Mouse (Mus musculus): ENCODE measurements at regions not wholly inside any gene's neighbourhood (a gene's known extent, or its start where the extent isn't known, plus 50 kb on each side); places are given as distances from the start of the nearest gene placed in this dataset.

- no peak for ATAC-seq (ENCODE audit: low read depth)
- H3K27ac ChIP-seq (replicated peaks; ENCODE audit: low read depth, low read length), result no peak overlapping the region
- H3K9ac ChIP-seq (ENCODE audit: low read depth, low read length), result no peak overlapping the region
- 27% methylated on average over 6 of the region's 6 CpGs for WGBS
- H3K4me3 ChIP-seq (ENCODE audit: low read depth, low read length), result no peak overlapping the region
- no peaks in the 10 kb centered on the region for H3K9me3 ChIP-seq (ENCODE audit: control insufficient read depth, low read length)
- no peaks in the 10 kb centered on the region for H3K4me1 ChIP-seq (ENCODE audit: control insufficient read depth, insufficient read depth, low read length)
- no peaks in the 10 kb centered on the region for H3K27me3 ChIP-seq (replicated peaks; ENCODE audit: control insufficient read depth, insufficient read depth, low read length)
- H3K4me2 ChIP-seq (ENCODE audit: low read depth, low read length), result no peak overlapping the region
- H3K36me3 ChIP-seq (ENCODE audit: control insufficient read depth, insufficient read depth, low read length), result no peaks in the 10 kb centered on the region
- DNase-seq (ENCODE audit: low spot score), result no peak
These were observed 161.2 kb downstream of the Barhl2 start for GRCm38 (mm10) chr5:106296721-106297120.

GRCm38 (mm10) chr5:106295993-106296392, 162.0 kb downstream of the Barhl2 start:
- ATAC-seq (ENCODE audit: low read depth) (no peak), DNase-seq (ENCODE audit: low spot score) (no peak)
- WGBS, result 65% methylated on average over 2 of the region's 2 CpGs
- H3K9ac ChIP-seq (ENCODE audit: low read depth, low read length), result no peak overlapping the region
- no peak overlapping the region for H3K4me3 ChIP-seq (ENCODE audit: low read depth, low read length)
- no peaks in the 10 kb centered on the region for H3K9me3 ChIP-seq (ENCODE audit: control insufficient read depth, low read length)
- H3K36me3 ChIP-seq (ENCODE audit: control insufficient read depth, insufficient read depth, low read length), result no peaks in the 10 kb centered on the region
- no peak overlapping the region for H3K4me2 ChIP-seq (ENCODE audit: low read depth, low read length)
- H3K27ac ChIP-seq (replicated peaks; ENCODE audit: low read depth, low read length), result no peak overlapping the region
- no peaks in the 10 kb centered on the region for H3K27me3 ChIP-seq (replicated peaks; ENCODE audit: control insufficient read depth, insufficient read depth, low read length)
- H3K4me1 ChIP-seq (ENCODE audit: control insufficient read depth, insufficient read depth, low read length), result no peaks in the 10 kb centered on the region

GRCm38 (mm10) chr5:106295538-106295937, 162.4 kb downstream of the Barhl2 start:
- peak; percentile 12 for DNase-seq (ENCODE audit: low spot score)
- H3K4me2 ChIP-seq (ENCODE audit: low read depth, low read length), result no peak overlapping the region
- 18% methylated on average over 3 of the region's 3 CpGs for WGBS

GRCm38 (mm10) chr5:106292387-106293229, 165.4 kb downstream of the Barhl2 start:
- ATAC-seq (ENCODE audit: low read depth) (no peak), DNase-seq (ENCODE audit: low spot score) (no peak)
- no peak overlapping the region for H3K27ac ChIP-seq (replicated peaks; ENCODE audit: low read depth, low read length)
- WGBS, result 60% methylated on average over 16 of the region's 16 CpGs
- H3K4me2 ChIP-seq (ENCODE audit: low read depth, low read length), result no peak overlapping the region
- H3K9ac ChIP-seq (ENCODE audit: low read depth, low read length), result no peak overlapping the region
- no peaks in the 10 kb centered on the region for H3K9me3 ChIP-seq (ENCODE audit: control insufficient read depth, low read length)
- H3K27me3 ChIP-seq (replicated peaks; ENCODE audit: control insufficient read depth, insufficient read depth, low read length), result no peaks in the 10 kb centered on the region
- H3K4me1 ChIP-seq (ENCODE audit: control insufficient read depth, insufficient read depth, low read length), result no peaks in the 10 kb centered on the region
- H3K36me3 ChIP-seq (ENCODE audit: control insufficient read depth, insufficient read depth, low read length), result no peaks in the 10 kb centered on the region
- no peak overlapping the region for H3K4me3 ChIP-seq (ENCODE audit: low read depth, low read length)

More at GRCm38 (mm10) chr5:106295538-106295937, 162.4 kb downstream of the Barhl2 start:
- Histone ChIP-seq H3K27me3 (replicated peaks; ENCODE audit: control insufficient read depth, insufficient read depth, low read length) (no peaks in the 10 kb centered on the region), H3K9me3 (ENCODE audit: control insufficient read depth, low read length) (no peaks in the 10 kb centered on the region), H3K27ac (replicated peaks; ENCODE audit: low read depth, low read length) (no peak overlapping the region), H3K9ac (ENCODE audit: low read depth, low read length) (no peak overlapping the region), H3K36me3 (ENCODE audit: control insufficient read depth, insufficient read depth, low read length) (no peaks in the 10 kb centered on the region), H3K4me1 (ENCODE audit: control insufficient read depth, insufficient read depth, low read length) (no peaks in the 10 kb centered on the region), H3K4me3 (ENCODE audit: low read depth, low read length) (no peak overlapping the region)
- ATAC-seq (ENCODE audit: low read depth), result no peak

- no peaks in the 10 kb centered on the region for H3K36me3 ChIP-seq (ENCODE audit: control insufficient read depth, insufficient read depth, low read length)
- H3K4me3 ChIP-seq (ENCODE audit: low read depth, low read length), result no peak overlapping the region
- H3K4me1 ChIP-seq (ENCODE audit: control insufficient read depth, insufficient read depth, low read length), result no peaks in the 10 kb centered on the region
- ATAC-seq (ENCODE audit: low read depth) (no peak), DNase-seq (ENCODE audit: low spot score) (peak; percentile 5)
- H3K27me3 ChIP-seq (replicated peaks; ENCODE audit: control insufficient read depth, insufficient read depth, low read length), result no peaks in the 10 kb centered on the region
- no peak overlapping the region for H3K9ac ChIP-seq (ENCODE audit: low read depth, low read length)
- no peak overlapping the region for H3K27ac ChIP-seq (replicated peaks; ENCODE audit: low read depth, low read length)
- no peaks in the 10 kb centered on the region for H3K9me3 ChIP-seq (ENCODE audit: control insufficient read depth, low read length)
- H3K4me2 ChIP-seq (ENCODE audit: low read depth, low read length), result no peak overlapping the region
- WGBS, result 4% methylated on average over 4 of the region's 4 CpGs
These were observed 172.8 kb downstream of the Barhl2 start for GRCm38 (mm10) chr5:106285152-106285551.

- H3K36me3 ChIP-seq (ENCODE audit: control insufficient read depth, insufficient read depth, low read length), result no peaks in the 10 kb centered on the region
- no peak overlapping the region for H3K9ac ChIP-seq (ENCODE audit: low read depth, low read length)
- H3K4me2 ChIP-seq (ENCODE audit: low read depth, low read length), result no peak overlapping the region
- whole genome bisulfite sequencing, result 23% methylated on average over 9 of the region's 9 CpGs
- H3K27ac ChIP-seq (replicated peaks; ENCODE audit: low read depth, low read length), result no peak overlapping the region
- H3K4me3 ChIP-seq (ENCODE audit: low read depth, low read length), result no peak overlapping the region
- DNase-seq (ENCODE audit: low spot score), result no peak
- H3K4me1 ChIP-seq (ENCODE audit: control insufficient read depth, insufficient read depth, low read length), result no peaks in the 10 kb centered on the region
- H3K27me3 ChIP-seq (replicated peaks; ENCODE audit: control insufficient read depth, insufficient read depth, low read length), result no peaks in the 10 kb centered on the region
- H3K9me3 ChIP-seq (ENCODE audit: control insufficient read depth, low read length), result peaks cover 4% of the 10 kb centered on the region; the same call in 1 of the 2 replicates
- ATAC-seq (ENCODE audit: low read depth), result no peak
These were observed 173.2 kb downstream of the Barhl2 start for GRCm38 (mm10) chr5:106284731-106285130.

- Histone ChIP-seq H3K4me1 (ENCODE audit: control insufficient read depth, insufficient read depth, low read length) (no peaks in the 10 kb centered on the region), H3K9ac (ENCODE audit: low read depth, low read length) (no peak overlapping the region), H3K27ac (replicated peaks; ENCODE audit: low read depth, low read length) (no peak overlapping the region), H3K4me3 (ENCODE audit: low read depth, low read length) (no peak overlapping the region), H3K27me3 (replicated peaks; ENCODE audit: control insufficient read depth, insufficient read depth, low read length) (no peaks in the 10 kb centered on the region), H3K4me2 (ENCODE audit: low read depth, low read length) (no peak overlapping the region), H3K36me3 (ENCODE audit: control insufficient read depth, insufficient read depth, low read length) (no peaks in the 10 kb centered on the region), H3K9me3 (ENCODE audit: control insufficient read depth, low read length) (peaks cover 5% of the 10 kb centered on the region; the same call in 1 of the 2 replicates)
- WGBS, result 66% methylated on average over 9 of the region's 9 CpGs
- ATAC-seq (ENCODE audit: low read depth) (no peak), DNase-seq (ENCODE audit: low spot score) (no peak)
These were observed 175.3 kb downstream of the Barhl2 start for GRCm38 (mm10) chr5:106282646-106283045.

GRCm38 (mm10) chr5:106277786-106278185, 180.2 kb downstream of the Barhl2 start:
- Histone ChIP-seq H3K36me3 (ENCODE audit: control insufficient read depth, insufficient read depth, low read length) (no peaks in the 10 kb centered on the region), H3K4me3 (ENCODE audit: low read depth, low read length) (no peak overlapping the region), H3K9me3 (ENCODE audit: control insufficient read depth, low read length) (peaks cover 5% of the 10 kb centered on the region; the same call in 1 of the 2 replicates), H3K4me1 (ENCODE audit: control insufficient read depth, insufficient read depth, low read length) (no peaks in the 10 kb centered on the region), H3K9ac (ENCODE audit: low read depth, low read length) (no peak overlapping the region), H3K27ac (replicated peaks; ENCODE audit: low read depth, low read length) (no peak overlapping the region), H3K4me2 (ENCODE audit: low read depth, low read length) (no peak overlapping the region), H3K27me3 (replicated peaks; ENCODE audit: control insufficient read depth, insufficient read depth, low read length) (no peaks in the 10 kb centered on the region)
- 85% methylated on average over 8 of the region's 8 CpGs for WGBS
- DNase-seq (ENCODE audit: low spot score) (no peak), ATAC-seq (ENCODE audit: low read depth) (no peak)

- Histone ChIP-seq H3K4me1 (ENCODE audit: control insufficient read depth, insufficient read depth, low read length) (no peaks in the 10 kb centered on the region), H3K27me3 (replicated peaks; ENCODE audit: control insufficient read depth, insufficient read depth, low read length) (no peaks in the 10 kb centered on the region), H3K27ac (replicated peaks; ENCODE audit: low read depth, low read length) (no peak overlapping the region), H3K4me3 (ENCODE audit: low read depth, low read length) (no peak overlapping the region), H3K36me3 (ENCODE audit: control insufficient read depth, insufficient read depth, low read length) (no peaks in the 10 kb centered on the region), H3K9ac (ENCODE audit: low read depth, low read length) (no peak overlapping the region), H3K9me3 (ENCODE audit: control insufficient read depth, low read length) (peaks cover 5% of the 10 kb centered on the region; the same call in 1 of the 2 replicates), H3K4me2 (ENCODE audit: low read depth, low read length) (no peak overlapping the region)
- no peak for DNase-seq (ENCODE audit: low spot score)
- no peak for ATAC-seq (ENCODE audit: low read depth)
- whole genome bisulfite sequencing, result 70% methylated on average over 9 of the region's 9 CpGs
These were observed 180.7 kb downstream of the Barhl2 start for GRCm38 (mm10) chr5:106277231-106277630.
